Mouse (Mus musculus): Measurements from ENCODE around the gene Safb2.

Gene Safb2

DNA sequence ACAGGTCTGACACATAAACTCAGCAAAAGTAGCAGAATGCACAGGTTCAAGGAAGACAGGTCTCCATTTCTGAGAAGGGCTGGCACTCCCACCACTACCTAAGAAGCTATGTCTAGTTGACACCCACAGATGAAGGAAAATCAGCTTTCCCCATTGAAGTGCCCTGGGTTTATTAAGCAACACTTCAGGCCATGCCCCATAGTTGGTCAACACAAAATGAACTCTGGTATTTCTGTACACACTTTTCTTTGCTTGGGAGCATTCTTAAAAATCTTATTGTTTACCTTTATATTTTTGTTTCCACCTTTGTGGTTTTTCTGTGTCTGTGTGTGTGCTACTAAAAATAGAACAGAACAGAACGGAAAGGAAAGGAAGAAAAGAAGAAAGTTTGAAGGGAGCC, 24.3 kb downstream of the Safb2 start:
- DNase-seq (ENCODE audit: low spot score): peak; percentile 48

DNA sequence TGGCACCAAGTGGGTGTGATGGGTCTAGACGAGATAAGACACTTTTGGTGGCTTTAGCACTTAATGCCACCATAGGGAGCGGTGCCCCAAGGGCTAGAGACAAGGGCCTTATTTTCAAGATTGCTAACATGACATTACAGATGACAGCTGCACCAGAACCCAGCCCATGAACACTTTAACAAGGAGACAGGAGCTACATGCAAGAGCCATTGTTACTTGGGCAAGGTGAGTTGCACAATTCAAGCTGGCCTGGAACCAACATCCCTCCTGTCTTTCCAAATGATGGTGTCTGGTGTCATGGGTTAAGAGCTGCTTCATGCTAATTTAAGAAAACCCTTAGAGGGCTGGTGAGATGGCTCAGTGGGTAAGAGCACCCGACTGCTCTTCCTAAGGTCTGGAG, 25.0 kb downstream of the Safb2 start:
- DNase-seq (ENCODE audit: low spot score): peak; percentile 64

DNA sequence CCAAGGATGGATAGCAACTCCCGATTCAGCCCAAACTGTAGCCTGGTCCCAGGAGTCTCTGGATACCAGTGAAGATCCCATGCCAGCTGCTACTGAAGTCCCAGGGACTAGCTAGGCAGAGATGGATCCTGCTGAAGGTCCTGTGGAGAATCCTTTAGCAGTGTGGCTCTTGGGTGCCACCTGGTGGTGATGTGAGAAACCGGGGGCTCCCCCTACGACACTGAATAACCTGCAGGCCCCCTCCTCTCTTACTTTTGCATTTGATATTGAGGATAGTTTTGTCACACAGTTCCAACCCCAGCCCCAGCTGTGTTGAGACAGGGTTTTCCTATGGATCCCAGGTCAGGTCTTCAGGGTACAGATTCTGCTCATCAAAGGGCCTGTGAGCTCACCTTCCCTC, 25.9 kb downstream of the Safb2 start:
- DNase-seq (ENCODE audit: low spot score): peak; percentile 72

DNA sequence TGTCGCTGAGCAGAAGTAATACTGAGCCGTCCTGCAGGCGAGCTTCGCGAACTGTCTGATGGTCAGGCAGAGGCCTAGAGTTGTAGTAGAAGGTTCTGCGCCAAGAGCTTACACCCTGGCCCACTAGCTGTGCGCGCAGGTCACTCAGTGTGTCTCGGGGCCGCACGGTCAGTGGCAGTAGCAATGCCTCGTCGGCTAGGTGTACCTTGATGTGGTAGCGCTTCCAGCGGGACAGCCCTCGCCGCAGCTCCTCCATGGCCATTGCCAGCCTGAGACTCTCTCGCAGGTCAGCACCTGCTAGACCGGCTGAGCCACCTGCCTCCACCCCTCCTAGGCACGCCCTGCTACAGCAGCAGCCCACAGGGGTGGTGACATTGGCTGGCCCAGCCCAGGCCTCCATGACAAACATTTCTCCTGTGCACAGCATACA, 30.2 kb downstream of the Safb2 start, which contains the start of gene Gm20219:
Gene Gm20219, minus strand, starts transcription at position 266 of the 430 bp plus-strand sequence.
- DNase-seq (ENCODE audit: low spot score): no peak

DNA sequence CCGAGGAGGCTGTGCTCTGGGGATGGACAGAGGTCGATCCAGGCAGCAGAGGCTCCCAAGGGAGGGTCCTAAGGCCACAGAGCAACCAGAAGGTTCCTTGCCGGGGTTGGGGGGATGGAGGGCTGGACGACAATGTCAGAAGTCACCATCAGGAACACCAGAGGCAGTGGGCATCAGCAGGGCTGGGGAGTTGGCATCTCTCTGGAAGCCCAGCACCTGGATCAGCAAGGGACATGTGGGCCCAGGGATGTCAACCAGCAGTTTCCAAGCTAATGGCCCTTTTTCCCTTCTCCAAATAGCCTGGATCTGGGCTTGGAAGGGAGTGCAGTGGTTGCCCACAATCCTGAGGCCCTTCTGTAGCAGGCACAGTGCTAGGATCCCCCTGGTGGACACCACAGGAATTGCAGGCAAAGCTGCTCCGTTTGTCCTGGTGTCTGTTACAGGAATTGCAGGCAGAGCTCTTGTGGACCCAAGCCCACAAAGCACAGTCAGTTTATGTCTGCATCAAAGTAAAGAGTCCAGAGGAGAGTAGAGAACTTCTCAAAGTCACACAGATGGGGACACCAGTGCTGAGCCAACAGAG, 31.5 kb downstream of the Safb2 start:
- peak; percentile 89 for DNase-seq (ENCODE audit: low spot score)

DNA sequence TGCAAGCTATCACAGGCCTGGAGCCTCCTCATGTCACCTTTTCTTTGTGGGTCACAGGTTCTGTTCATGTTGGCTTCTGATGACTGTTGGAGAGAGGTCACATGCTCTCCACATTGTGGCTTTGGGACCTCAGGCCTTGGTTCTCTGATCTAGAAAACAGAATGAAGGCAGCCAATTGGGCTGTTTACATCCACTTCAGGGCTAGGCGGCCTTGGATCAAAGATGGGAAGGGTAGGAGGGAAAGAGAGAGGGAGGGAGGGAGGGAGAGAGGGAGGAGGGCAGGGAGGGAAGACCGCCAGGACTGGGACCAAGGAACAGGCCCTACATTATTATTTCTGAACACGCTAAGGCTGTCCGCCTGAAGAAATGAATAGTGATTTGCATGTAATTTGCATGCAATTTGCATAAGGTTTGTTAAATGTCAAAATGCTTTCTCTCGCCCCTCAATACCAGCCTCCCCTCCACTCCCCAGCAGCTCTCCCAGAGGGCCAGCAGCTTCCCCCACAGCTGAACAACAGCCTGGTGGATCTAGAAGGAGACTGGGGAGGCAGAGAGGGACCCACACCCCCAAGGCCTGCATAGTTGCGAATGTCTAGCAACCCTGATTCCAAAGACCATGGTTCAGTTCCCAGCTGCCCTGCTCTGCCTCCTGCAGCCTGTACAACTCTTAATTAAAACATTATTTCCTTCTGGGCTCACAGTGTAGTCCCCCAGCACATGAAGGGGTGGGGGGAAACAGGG, 32.4 kb downstream of the Safb2 start:
- peak; percentile 55 for DNase-seq (ENCODE audit: low spot score)

DNA sequence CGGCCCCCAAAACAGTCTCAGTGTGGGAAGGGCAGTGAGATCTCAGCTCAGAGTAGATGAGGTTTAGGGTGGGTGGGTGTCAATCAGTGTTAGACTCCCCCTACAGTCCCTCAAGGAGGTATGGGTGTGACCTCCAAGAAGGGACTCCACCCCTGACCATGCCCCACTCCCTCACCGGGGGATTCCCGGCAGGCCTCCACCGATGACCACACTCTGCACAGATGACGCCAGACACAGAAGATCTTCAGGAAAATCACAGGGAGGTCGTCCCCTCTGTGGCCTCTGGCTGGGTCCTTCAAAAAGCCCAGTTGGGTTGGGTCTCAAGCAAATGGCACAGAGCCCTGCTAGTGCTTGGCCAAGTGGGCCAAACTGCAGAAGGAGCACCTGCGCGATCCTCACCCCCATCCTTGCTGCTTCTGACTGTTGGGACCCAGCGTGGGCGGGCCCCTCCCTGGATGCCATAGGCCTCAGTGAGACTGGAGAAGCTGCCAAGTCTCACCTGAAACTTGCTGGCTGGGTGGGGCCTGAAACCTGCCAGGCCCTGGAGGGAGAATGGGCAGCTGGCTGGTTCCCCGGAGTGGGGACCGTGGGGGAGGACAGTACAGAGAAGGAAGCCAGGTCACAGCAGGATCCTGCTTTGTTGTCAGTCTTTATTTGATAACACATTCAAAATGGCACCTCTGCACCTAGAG, 33.5 kb downstream of the Safb2 start:
- DNase-seq (ENCODE audit: low spot score): no peak

DNA sequence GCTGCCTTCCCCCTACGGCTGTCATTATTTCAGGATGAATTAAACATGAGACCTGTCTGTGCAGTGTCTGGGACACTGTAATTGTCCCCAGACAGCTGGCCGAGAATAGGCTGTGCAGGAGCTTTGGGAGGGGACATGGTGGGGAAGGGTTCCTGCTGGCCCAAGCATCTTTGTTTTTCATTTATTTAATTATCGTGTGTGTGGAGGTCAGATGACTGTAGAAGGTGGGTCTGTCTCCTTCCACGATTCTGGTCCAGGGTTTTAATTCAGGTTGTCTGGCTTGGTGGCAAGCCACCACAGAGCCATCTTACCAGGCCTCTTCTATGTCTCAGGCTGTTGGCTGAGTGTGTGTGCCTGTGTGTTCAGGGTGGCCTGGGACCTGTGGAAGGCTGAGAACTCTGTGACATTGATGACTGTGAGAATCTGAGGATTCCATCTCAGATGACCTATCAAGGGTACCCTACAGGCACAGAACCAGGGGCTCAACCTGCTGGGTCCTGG, 35.7 kb downstream of the Safb2 start:
- DNase-seq (ENCODE audit: low spot score): no peak

DNA sequence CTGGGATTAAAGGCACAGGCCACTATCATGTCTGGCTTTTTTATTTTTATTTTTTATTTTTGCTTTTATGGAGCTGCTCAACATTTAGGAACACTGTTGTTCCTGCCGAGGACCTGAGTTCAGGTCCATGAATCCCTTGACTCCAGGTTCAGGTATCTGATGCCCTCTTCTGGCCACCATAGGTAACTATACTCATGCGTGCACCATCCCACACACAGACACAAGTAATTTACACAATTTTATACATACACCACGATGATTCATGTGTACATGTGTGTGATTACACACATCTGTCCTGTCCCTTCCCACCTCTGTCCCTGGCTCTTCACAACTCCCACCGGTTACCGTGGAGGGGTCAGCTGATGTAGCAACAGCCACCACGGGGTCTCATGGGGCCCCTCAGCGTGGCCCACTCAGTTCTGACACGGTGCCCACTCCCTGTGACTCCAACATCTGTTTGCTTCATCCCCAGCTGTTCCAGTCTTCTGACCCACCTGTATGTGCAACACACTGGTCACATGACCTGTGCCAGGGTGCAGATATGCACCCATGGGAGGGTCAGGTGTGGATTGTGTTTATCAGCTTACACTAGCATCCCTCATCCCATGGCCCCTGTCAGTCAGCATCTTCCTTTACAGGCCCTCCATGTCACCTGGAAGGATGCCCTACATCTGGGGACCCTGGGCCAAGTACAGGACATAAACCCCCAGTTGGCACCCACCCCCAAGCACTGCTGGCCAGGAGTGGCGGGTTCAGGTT, 36.4 kb downstream of the Safb2 start:
- DNase-seq (ENCODE audit: low spot score): no peak

DNA sequence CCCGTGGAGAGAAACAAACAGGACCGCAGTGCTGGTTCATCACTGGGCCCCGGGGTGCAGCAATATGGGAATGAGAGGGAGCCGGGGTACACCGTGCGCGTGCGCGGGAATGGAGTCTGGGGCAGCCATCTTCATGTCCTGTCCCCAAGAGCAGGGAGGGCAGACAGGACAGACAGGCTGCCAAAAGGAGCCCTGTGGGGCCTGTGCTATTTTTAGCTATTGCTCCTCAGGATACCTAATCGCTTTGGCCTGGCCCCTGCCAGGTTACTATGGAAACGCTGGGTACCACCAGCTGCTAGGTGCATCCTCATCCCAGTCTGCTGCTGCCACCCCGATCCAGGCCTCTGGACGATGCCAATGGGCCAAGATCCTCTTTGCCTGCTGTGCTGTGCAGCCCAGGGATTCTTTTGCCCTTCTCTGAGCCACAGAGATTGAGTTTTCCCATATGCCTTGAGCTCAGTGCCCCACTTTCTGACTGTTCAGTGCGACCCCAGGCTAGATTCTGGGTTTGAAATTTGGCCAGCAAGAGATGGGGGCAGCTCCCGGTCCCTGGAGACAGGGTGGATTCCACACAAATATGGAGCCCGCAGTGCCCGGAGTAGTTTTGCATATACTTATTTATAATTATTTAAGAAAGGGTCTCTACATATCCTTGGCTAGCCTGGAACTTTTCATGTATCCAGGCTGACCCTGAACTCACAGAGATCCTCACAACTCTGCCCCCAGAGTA, 37.1 kb downstream of the Safb2 start:
- no peak for DNase-seq (ENCODE audit: low spot score)

DNA sequence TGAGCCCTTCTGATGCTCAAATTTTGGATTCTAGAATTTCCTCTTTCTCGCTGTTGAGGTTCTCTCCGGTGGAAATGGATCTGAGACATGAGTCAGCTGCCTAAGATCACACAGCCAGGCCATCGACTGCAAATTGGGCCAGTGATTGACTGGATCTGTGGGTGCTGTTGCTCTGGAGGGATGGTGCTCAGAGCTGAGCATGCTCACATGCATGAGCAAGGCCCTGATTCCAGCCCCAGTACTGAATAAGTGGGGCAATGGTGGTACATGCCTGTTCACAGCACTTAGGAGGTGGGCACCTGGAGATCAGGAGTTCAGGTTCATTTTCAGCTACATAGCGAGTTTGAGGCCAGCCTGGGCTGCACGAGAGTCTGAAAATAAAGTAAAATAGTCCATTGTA, 37.8 kb downstream of the Safb2 start:
- no peak for DNase-seq (ENCODE audit: low spot score)

DNA sequence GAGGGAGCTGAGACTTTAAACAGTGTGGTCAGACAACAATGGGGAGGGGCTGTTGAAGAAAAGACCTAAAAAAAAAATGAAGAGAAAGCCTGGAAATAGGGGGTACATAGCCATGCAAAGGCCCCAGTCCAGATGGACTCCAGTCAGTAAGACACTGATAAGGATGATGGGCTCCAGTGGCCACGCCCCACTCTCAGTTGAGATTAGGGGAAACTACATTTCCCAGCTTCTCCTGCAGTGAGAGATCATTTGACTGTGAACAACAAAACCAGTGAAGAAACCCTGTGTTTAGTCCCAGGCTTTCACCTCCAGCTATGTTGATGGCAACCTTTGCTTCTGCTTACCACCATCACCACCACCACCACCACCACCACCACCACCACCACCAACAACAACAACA, 38.4 kb downstream of the Safb2 start:
- no peak for DNase-seq (ENCODE audit: low spot score)

DNA sequence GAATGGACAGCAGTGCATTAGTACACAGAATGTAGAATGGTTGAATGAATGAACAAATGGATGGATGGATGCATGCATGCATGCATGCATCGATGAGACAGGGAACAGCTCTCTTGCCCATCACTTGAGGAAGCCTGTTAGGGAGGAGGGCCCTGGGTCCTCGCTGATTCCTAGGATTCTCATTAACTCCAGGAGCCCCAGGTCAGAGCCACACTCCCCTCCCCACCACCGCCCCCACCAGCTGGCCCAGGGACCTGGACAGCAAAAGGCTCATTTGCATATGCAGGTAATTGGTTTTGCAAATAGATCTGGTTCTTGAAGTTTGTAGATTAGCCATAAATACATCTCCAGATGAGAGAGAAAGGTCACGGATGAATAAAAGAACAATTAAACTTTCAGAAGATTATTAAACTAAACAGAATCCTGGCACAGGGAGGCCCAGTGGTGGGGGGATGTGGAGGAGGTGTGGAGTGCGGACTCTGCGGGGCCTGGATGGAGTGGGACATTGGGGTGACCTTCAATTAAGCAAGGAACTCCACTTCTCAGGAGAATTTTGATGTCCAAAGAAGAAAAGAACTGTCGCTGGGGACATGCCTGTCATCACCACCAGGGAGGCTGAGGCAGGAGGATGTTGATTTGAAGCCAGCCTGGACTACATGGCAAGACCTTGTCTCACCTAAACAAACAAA, 39.5 kb downstream of the Safb2 start:
- no peak for DNase-seq (ENCODE audit: low spot score)

DNA sequence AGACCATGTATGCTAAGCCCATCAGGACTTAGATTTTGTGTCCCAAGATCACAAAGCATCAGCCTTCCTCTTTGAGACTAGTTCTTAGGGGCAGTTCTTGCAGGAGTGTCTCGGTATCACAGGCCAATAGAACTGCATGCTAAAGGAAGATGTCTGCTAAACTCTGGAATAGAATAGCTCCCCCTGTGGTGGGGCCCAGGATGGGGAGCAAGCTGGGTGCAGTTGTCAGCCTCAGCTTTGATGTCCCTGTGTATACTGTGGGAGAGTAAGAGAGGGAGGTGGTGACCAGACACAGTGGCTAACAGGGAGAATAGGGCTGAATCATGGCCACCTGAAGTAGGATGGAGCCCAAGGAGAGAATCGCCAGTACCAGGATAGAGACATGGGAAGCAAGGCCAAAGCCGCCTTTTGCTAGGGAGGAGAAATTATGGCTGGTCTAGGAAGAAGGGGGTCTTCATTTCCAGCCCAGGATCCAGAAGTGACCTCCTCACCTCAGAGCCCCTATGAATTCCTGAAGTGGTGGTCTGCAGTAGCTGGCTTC, 40.6 kb downstream of the Safb2 start:
- no peak for DNase-seq (ENCODE audit: low spot score)

DNA sequence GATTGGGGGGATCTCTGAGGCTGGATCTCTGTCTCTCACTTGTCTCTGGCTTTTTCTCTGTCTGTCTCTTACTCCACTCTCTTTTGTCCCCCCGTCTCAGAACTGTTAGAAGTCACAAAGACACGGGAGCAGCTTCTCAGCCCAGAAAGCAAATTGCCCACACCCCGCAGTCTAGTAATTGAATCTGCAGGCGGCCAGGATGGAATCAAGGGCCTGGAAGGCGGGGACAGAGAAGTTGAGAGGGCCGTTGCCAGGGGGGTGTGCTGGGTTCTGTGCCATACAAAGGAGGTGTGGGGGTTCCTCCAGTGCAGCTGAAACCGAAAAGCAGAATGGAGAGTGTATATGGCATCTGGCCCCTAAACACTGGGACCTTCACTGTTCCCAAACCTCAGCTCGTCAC, 41.6 kb downstream of the Safb2 start:
- DNase-seq (ENCODE audit: low spot score): no peak

DNA sequence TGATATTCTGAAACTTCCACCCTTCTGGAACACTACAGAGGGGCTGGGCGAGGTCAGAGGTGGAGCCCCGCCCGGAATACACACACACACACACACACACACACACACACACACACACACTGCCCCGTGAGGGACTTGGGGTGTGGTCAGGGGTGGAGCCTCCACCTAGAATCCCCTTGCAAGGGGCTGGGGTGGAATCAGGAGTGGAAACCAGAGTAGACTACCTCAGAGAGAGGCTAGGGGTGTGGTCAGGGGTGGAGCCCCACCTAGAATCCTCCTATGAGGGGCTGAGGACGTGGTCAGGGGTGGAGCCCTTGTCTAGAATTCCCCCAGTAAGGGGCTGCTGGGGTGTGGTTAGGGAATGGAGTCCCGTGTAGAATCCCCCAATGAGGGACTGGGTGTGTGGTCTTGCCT, 43.8 kb downstream of the Safb2 start:
- no peak for DNase-seq (ENCODE audit: low spot score)

DNA sequence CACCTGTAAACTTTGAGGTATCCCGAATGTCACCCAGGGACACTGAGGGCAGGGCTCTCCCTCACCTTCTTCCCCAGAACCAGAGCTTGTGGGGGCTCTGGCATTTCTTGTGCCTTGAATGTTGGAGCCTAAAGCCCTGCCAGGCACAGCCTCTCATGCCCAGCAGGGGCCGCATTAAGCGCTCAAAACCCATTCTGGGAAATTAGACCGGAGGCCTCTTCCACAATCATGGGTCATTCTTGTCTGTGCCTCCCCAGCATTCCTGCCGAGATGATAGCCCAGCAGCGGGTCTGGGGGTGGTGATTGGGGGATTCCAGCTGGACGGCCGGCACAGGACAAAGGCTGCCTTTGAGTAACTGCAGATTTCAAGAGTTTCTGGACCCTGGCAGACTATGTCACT, 46.5 kb downstream of the Safb2 start:
- DNase-seq (ENCODE audit: low spot score): no peak

DNA sequence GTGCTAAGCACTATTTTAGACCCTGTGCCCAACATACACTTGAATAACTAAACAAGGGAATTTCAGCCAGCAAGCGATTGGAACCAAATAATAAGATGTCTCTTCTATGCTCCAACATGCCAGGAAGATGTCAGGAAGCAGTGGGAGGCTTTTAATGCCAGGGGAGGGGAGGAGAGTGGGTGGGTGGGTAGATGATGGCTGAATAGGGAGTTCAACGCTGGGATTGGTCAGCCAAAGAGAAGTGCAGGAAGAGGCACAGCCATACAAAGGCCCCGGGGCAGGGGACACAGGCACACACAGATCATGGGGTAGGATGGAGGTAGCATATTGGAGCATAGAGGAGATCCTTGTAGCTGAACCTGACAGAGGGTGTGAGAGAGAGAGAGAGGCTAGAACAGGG, 47.5 kb downstream of the Safb2 start:
- no peak for DNase-seq (ENCODE audit: low spot score)

DNA sequence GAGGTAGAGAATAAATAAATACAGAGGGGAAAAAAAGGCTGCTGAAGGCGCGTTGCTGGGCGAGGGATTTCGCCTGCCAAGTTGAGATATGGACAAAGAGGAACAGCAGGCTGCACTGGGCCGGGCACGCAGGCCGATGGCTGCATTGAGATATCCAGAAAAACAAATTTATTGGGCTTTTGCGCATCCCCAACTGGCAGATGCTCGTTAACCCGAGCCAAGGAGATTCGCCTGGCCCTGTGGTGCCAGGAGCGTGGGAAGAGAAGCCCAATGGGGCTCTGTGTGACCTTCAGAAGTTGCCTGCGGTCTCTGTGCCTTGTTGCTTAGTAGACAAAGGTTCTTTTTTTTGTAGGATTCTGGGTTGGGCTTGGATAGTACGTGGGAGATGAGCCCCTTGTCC, 48.2 kb downstream of the Safb2 start:
- DNase-seq (ENCODE audit: low spot score): no peak

DNA sequence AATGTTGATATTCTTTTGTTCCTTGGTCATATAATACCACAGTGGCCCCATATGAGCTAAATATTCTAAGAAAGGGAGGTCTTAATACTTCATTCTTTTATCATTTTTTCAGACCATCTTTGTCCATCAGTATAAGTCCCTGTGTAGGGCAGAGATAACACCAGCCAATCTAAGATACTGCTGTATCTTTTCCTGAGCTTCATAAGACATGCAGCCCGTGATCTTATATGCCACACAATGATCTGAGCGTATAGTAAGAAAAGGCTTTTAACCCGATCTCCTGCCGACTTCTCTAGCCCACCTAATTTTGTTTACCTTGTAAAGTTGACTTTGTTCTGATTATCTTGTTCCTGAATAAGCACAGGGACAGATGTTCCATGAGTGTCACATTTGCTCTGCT, 59.4 kb downstream of the Safb2 start:
- DNase-seq (ENCODE audit: low spot score): no peak

DNA sequence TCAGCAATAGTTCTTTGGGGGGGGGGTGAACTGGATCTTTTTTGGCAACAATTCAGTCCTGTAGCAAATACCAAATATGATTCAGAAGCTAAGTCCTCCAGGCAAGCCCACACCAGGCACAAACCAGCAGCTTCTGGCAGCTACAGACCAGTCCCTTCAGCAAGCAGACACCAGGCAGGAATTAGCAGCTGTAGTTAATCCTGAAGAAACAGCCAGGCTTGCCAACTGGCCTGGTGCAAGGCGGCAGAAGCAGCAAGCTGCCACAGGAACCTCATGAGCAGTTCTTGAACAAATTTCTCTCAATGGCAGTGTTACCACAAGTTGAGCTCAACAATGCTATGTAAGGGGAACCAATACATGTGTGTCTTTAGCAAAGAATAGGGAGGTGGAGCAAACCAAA, 61.6 kb downstream of the Safb2 start:
- DNase-seq (ENCODE audit: low spot score): no peak
